Mouse (Mus musculus) stomach, postnatal 0 days (tissue): ENCODE results near the gene Noxred1.

Experiments used
- CTCF ChIP-seq: IDR thresholded peaks from 2 replicates; pipeline ENCODE4 v1.5.1; 2016; ENCODE audit warnings: antibody characterized with exemption, low read depth, mild to moderate bottlenecking, moderate library complexity
- EP300 ChIP-seq: optimal IDR thresholded peaks from 2 replicates; pipeline ENCODE3; 2016; ENCODE audit warnings: antibody characterized with exemption

DNA sequence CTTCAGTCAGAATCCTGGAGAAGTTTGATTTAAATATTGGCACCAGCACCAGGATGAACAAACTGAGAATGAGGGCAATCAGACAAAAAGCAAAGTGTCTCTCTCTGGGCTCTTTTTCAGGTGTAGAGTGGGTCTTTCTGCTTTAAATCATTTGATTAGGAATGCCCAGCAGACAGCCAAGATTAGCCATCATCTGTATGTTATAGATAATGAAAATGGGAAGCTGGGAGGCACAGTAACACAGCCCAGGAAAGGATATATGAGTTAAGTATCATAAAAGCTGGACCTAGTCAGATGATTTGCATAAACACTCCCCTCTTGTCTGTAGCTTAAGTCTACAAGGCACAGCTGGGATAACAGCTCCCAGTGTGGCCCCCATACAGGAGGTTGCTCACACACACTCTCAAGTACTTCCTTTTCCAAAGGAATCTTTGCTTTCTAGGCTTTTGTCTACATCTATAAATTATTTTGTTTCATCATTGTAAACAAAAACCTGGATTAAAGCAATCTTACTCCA lies 8.1 kb downstream of the Noxred1 start:
- TF ChIP-seq CTCF (no peak), EP300 (no peak)
